8 mouse cellular contexts compared by ENCODE assay signal in the genomic region with DNA sequence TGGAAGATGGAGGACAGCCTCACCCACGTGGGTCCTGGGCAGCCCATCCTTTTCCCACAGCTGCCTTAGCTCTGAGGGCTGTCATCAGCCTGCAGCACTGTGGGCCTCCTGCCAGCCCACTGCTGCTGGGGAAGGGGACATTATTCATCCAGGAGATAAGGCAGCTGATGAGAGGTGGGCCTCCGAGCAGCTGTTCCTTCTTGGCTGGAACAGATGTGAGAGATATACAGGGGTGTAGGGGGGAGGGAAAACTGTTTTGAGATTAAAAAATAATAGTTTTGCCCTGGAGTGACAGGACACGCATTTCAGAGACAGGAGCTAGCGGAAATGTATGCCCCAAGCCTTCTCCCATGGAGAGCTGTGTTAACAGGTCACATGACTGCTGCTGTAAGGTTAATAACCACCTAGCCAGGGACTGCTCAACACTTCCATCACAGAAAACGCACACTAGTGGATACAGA.
DNase-seq lines count a peak whose midpoint lies in the region; ATAC-seq and TF ChIP-seq lines count a peak whose summit lies in the region.

No protein-coding gene starts in this region.

- H3K36me3 ChIP-seq in forebrain, embryonic 16.5 days (ENCODE audit: control insufficient read depth, insufficient read depth): no peaks in the 10 kb centered on the region
- no peaks in the 10 kb centered on the region for H3K36me3 ChIP-seq in intestine, postnatal 0 days (ENCODE audit: control insufficient read depth, insufficient read depth)

- DNase-seq in embryo, embryonic 10 days (ENCODE audit: low spot score): peak; percentile 48
- no peak for DNase-seq in embryo, embryonic 9.5 days (ENCODE audit: extremely low spot score)
- DNase-seq in spleen, postnatal 10 days (ENCODE audit: low spot score in 2 of 2): no peak
- no peak for DNase-seq in thymus, postnatal 36 days
- no peak for DNase-seq in layer of hippocampus, postnatal 36 days

- no peak overlapping the region for H3K9ac ChIP-seq in forebrain, embryonic 16.5 days (replicated peaks; ENCODE audit: low read depth, low read length)
- no peak overlapping the region for H3K9ac ChIP-seq in intestine, postnatal 0 days (ENCODE audit: low read depth, low read length)

- H3K4me2 ChIP-seq in forebrain, embryonic 16.5 days (ENCODE audit: low read length): no peak overlapping the region
- no peak overlapping the region for H3K4me2 ChIP-seq in intestine, postnatal 0 days (replicated peaks; ENCODE audit: low read depth)

- peak; percentile 65 for ATAC-seq in forebrain, embryonic 16.5 days
- 0 out of 2 replicates have a peak, but pooled peaks have one; percentile 38 for ATAC-seq in intestine, postnatal 0 days
- peak; percentile 11; the same call in 1 of the 2 replicates for ATAC-seq in megakaryocyte progenitor cell, adult 5-6 weeks (replicated peaks; ENCODE audit: poor library complexity)

- no peaks in the 10 kb centered on the region for H3K4me1 ChIP-seq in forebrain, embryonic 16.5 days (replicated peaks; ENCODE audit: control insufficient read depth, insufficient read depth, low read length)
- H3K4me1 ChIP-seq in intestine, postnatal 0 days (replicated peaks; ENCODE audit: control insufficient read depth, insufficient read depth, low read length): no peaks in the 10 kb centered on the region

- TF ChIP-seq CTCF in intestine, postnatal 0 days (IDR thresholded peaks at IDR 0.05; ENCODE audit: low read depth): no peak

- H3K27ac ChIP-seq in forebrain, embryonic 16.5 days (ENCODE audit: low read length): no peak overlapping the region
- H3K27ac ChIP-seq in intestine, postnatal 0 days (ENCODE audit: low read depth, low read length): no peak overlapping the region

- 69% methylated on average over 5 of the region's 5 CpGs for WGBS in forebrain, embryonic 16.5 days
- 33% methylated on average over 5 of the region's 5 CpGs for whole genome bisulfite sequencing in intestine, postnatal 0 days

- H3K4me3 ChIP-seq in forebrain, embryonic 16.5 days (replicated peaks; ENCODE audit: low read length): no peak overlapping the region
- H3K4me3 ChIP-seq in intestine, postnatal 0 days (ENCODE audit: low read depth, low read length): no peak overlapping the region

- no peaks in the 10 kb centered on the region for H3K27me3 ChIP-seq in forebrain, embryonic 16.5 days (replicated peaks; ENCODE audit: control insufficient read depth, insufficient read depth, low read length)
- H3K27me3 ChIP-seq in intestine, postnatal 0 days (replicated peaks; ENCODE audit: control insufficient read depth, insufficient read depth, low read length): no peaks in the 10 kb centered on the region

- H3K9me3 ChIP-seq in forebrain, embryonic 16.5 days (ENCODE audit: control insufficient read depth, low read length): no peaks in the 10 kb centered on the region
- no peaks in the 10 kb centered on the region for H3K9me3 ChIP-seq in intestine, postnatal 0 days (ENCODE audit: control insufficient read depth)

Comparison
In these comparisons a context has a peak if more than half of its experiments do, and no peak if none do; other contexts are left out.
1. ATAC-seq: peak in every context shown above with its lines; median percentile 65 in forebrain, embryonic 16.5 days; 38 in intestine, postnatal 0 days; 11 in megakaryocyte progenitor cell, adult 5-6 weeks.